Mouse (Mus musculus): ENCODE results near the gene Gm4871. TPM values are rescaled to one million over a fixed set of nuclear protein-coding genes. Genes with fewer than 3 reads are reported as not detected.

Gene Gm4871
- polyA plus RNA-seq, 1 experiment from 2014 or later: not detected

DNA sequence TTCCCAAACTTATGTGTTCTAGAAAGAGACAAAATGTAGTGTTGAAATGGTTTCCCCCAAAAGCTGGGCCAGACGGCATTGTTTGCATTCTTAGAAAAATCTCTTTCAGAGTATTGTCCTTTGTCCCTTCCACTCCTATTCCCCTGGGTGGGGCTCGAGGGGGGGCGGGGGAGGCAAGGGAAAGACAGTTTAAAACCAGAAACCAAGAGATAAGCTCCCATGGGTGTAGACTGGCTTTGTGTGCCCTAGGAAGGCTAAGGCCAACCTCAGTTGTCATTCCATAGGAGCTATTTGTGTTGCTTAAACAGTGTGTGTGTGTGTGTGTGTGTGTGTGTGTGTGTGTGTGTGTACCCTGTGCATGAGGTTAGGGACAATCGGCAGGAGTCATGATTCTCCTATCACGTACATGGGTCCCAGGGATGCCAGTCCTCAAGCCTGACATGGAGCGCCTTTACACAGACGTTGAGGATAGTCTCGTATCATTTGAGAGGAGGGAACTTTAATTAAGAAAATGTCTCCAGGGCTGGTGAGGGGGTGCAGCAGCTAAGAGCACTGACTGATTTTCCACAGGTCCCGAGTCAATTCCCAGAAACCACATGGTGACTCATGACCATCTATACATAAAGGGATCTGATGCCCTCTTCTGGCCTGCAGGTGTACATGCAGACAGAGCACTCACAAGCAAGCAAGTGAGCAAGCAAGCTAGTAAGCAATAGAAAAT lies 44.1 kb downstream of the Gm4871 start:
- no peak overlapping the region for H3K27ac ChIP-seq (ENCODE audit: low read depth, low read length)
- no peak overlapping the region for H3K4me2 ChIP-seq
- 0 out of 2 replicates have a peak, but pooled peaks cover 2% of the 10 kb centered on the region for H3K27me3 ChIP-seq (replicated peaks; ENCODE audit: control insufficient read depth, insufficient read depth, low read length)
- H3K4me3 ChIP-seq (ENCODE audit: low read depth, low read length): no peak overlapping the region
- 40% methylated on average over 9 of the region's 9 CpGs for WGBS
- ATAC-seq (replicated peaks; ENCODE audit: low FRiP score) (no peak; the same call in 1 of the 2 replicates), DNase-seq (ENCODE audit: low spot score) (no peak)
- no peak overlapping the region for H3K9ac ChIP-seq (ENCODE audit: low read depth, low read length)
- H3K9me3 ChIP-seq (ENCODE audit: control insufficient read depth, low read length): no peaks in the 10 kb centered on the region
- H3K4me1 ChIP-seq (replicated peaks; ENCODE audit: control insufficient read depth, insufficient read depth, low read length): no peaks in the 10 kb centered on the region
- no peaks in the 10 kb centered on the region for H3K36me3 ChIP-seq (ENCODE audit: control insufficient read depth, insufficient read depth, low read length)

- Histone ChIP-seq H3K4me3 (ENCODE audit: low read depth, low read length) (no peak overlapping the region), H3K27me3 (replicated peaks; ENCODE audit: control insufficient read depth, insufficient read depth, low read length) (0 out of 2 replicates have a peak, but pooled peaks cover 2% of the 10 kb centered on the region), H3K4me1 (replicated peaks; ENCODE audit: control insufficient read depth, insufficient read depth, low read length) (no peaks in the 10 kb centered on the region), H3K9me3 (ENCODE audit: control insufficient read depth, low read length) (0 out of 2 replicates have a peak, but pooled peaks cover 2% of the 10 kb centered on the region), H3K27ac (ENCODE audit: low read depth, low read length) (no peak overlapping the region), H3K4me2 (no peak overlapping the region), H3K36me3 (ENCODE audit: control insufficient read depth, insufficient read depth, low read length) (no peaks in the 10 kb centered on the region), H3K9ac (ENCODE audit: low read depth, low read length) (no peak overlapping the region)
- DNase-seq (ENCODE audit: low spot score) (no peak), ATAC-seq (replicated peaks; ENCODE audit: low FRiP score) (no peak)
- 87% methylated on average over 13 of the region's 13 CpGs for WGBS
These were observed 45.0 kb downstream of the Gm4871 start for GRCm38 (mm10) chr5:144987561-144987960.

DNA sequence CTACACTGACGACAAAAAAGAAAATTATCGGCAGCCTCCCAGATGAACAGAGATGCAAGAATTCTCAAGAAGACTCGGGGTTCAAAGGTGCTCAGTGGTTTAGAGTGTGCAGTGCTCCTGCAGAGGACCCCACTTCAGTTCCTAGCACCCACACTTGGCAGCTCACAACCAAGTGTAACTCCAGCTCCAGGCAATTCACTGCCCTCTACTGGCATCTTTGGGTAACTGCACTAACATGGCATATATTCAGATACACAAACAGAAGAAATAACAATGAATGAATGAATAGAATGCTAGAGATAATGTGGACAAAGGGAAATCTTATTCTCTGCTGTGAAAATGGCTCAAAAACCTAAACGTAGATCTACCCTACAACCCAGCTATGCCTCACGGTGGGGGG lies 47.7 kb downstream of the Gm4871 start:
- no peaks in the 10 kb centered on the region for H3K27me3 ChIP-seq (replicated peaks; ENCODE audit: control insufficient read depth, insufficient read depth, low read length)
- H3K4me2 ChIP-seq: no peak overlapping the region
- H3K4me1 ChIP-seq (replicated peaks; ENCODE audit: control insufficient read depth, insufficient read depth, low read length): no peaks in the 10 kb centered on the region
- ATAC-seq (replicated peaks; ENCODE audit: low FRiP score) (no peak), DNase-seq (ENCODE audit: low spot score) (no peak)
- H3K9ac ChIP-seq (ENCODE audit: low read depth, low read length): no peak overlapping the region
- 89% methylated on average over 5 of the region's 5 CpGs for WGBS
- H3K9me3 ChIP-seq (ENCODE audit: control insufficient read depth, low read length): 0 out of 2 replicates have a peak, but pooled peaks cover 2% of the 10 kb centered on the region
- no peaks in the 10 kb centered on the region for H3K36me3 ChIP-seq (ENCODE audit: control insufficient read depth, insufficient read depth, low read length)
- no peak overlapping the region for H3K27ac ChIP-seq (ENCODE audit: low read depth, low read length)
- H3K4me3 ChIP-seq (ENCODE audit: low read depth, low read length): no peak overlapping the region

DNA sequence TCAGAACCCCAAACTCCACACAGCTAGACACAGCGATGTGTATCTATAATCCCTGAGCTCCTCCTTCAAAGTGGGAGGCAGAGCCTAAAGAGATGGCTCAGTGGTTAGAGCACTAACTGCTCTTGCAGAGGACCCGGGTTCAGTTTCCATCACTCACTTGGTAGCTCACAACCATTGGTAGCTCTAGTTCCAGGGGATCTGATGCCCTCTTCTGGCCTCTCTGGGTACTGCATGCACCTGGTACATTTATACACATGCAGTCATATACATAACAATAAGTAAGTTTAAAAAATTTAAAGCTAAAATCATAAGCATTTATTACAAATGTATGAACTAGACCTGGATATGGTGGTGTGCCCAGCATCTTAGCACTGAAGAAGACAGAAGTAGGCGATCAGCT lies 49.3 kb downstream of the Gm4871 start:
- no peak for ATAC-seq (replicated peaks; ENCODE audit: low FRiP score)
- no peaks in the 10 kb centered on the region for H3K27me3 ChIP-seq (replicated peaks; ENCODE audit: control insufficient read depth, insufficient read depth, low read length)
- 0 out of 2 replicates have a peak, but pooled peaks cover 2% of the 10 kb centered on the region for H3K9me3 ChIP-seq (ENCODE audit: control insufficient read depth, low read length)
- no peak for DNase-seq (ENCODE audit: low spot score)
- H3K4me3 ChIP-seq (ENCODE audit: low read depth, low read length): no peak overlapping the region
- no peak overlapping the region for H3K27ac ChIP-seq (ENCODE audit: low read depth, low read length)
- no peaks in the 10 kb centered on the region for H3K4me1 ChIP-seq (replicated peaks; ENCODE audit: control insufficient read depth, insufficient read depth, low read length)
- no peak overlapping the region for H3K9ac ChIP-seq (ENCODE audit: low read depth, low read length)
- no peaks in the 10 kb centered on the region for H3K36me3 ChIP-seq (ENCODE audit: control insufficient read depth, insufficient read depth, low read length)
- H3K4me2 ChIP-seq: no peak overlapping the region
- WGBS: 84% methylated on average over 3 of the region's 3 CpGs

Other genes starting within 250 kb of the Gm4871 start
- 8.6 and 9.2 TPM in 2 replicates for gene Smurf1, start 66.9 kb downstream of the Gm4871 start, polyA plus RNA-seq (2014; fragmentation: Nextera tagmentation; extraction: Ambion mirVana)
- not detected in 2 replicates for gene 1700018F24Rik, start 10.2 kb upstream of the Gm4871 start, polyA plus RNA-seq (2014; fragmentation: Nextera tagmentation; extraction: Ambion mirVana)
- gene Arpc1a, start 51.1 kb upstream of the Gm4871 start, polyA plus RNA-seq (2014; fragmentation: Nextera tagmentation; extraction: Ambion mirVana): 114 TPM in 2 replicates
- 0.06 and 0.27 TPM in 2 replicates for gene Kpna7, start 51.3 kb upstream of the Gm4871 start, polyA plus RNA-seq (2014; fragmentation: Nextera tagmentation; extraction: Ambion mirVana)
- gene Arpc1b, start 81.5 kb upstream of the Gm4871 start, polyA plus RNA-seq (2014; fragmentation: Nextera tagmentation; extraction: Ambion mirVana): 190 and 209 TPM in 2 replicates
- 104 and 122 TPM in 2 replicates for gene Pdap1, start 107.5 kb upstream of the Gm4871 start, polyA plus RNA-seq (2014; fragmentation: Nextera tagmentation; extraction: Ambion mirVana)
- gene Bud31, start 107.6 kb upstream of the Gm4871 start, polyA plus RNA-seq (2014; fragmentation: Nextera tagmentation; extraction: Ambion mirVana): 233 and 243 TPM in 2 replicates
- gene Ptcd1, start 134.4 kb upstream of the Gm4871 start, polyA plus RNA-seq (2014; fragmentation: Nextera tagmentation; extraction: Ambion mirVana): 15.7 and 17.6 TPM in 2 replicates
- 38.6 and 44.1 TPM in 2 replicates for gene Cpsf4, start 134.5 kb upstream of the Gm4871 start, polyA plus RNA-seq (2014; fragmentation: Nextera tagmentation; extraction: Ambion mirVana)
- 528 and 573 TPM in 2 replicates for gene Atp5j2, start 159.3 kb upstream of the Gm4871 start, polyA plus RNA-seq (2014; fragmentation: Nextera tagmentation; extraction: Ambion mirVana)
- 5.9 and 7.3 TPM in 2 replicates for gene Zkscan14, start 169.1 kb upstream of the Gm4871 start, polyA plus RNA-seq (2014; fragmentation: Nextera tagmentation; extraction: Ambion mirVana)
- gene Zkscan5, start 171.8 kb upstream of the Gm4871 start, polyA plus RNA-seq (2014; fragmentation: Nextera tagmentation; extraction: Ambion mirVana): 10.3 TPM in 2 replicates
- 33.2 and 36.4 TPM in 2 replicates for gene Zfp655, start 199.0 kb upstream of the Gm4871 start, polyA plus RNA-seq (2014; fragmentation: Nextera tagmentation; extraction: Ambion mirVana)
- 0.48 TPM in 2 replicates for gene Zscan25, start 247.7 kb upstream of the Gm4871 start, polyA plus RNA-seq (2014; fragmentation: Nextera tagmentation; extraction: Ambion mirVana)

All from liver, embryonic 11.5 days (tissue).